8 mouse cellular contexts compared by ENCODE assay signal in the genomic region with DNA sequence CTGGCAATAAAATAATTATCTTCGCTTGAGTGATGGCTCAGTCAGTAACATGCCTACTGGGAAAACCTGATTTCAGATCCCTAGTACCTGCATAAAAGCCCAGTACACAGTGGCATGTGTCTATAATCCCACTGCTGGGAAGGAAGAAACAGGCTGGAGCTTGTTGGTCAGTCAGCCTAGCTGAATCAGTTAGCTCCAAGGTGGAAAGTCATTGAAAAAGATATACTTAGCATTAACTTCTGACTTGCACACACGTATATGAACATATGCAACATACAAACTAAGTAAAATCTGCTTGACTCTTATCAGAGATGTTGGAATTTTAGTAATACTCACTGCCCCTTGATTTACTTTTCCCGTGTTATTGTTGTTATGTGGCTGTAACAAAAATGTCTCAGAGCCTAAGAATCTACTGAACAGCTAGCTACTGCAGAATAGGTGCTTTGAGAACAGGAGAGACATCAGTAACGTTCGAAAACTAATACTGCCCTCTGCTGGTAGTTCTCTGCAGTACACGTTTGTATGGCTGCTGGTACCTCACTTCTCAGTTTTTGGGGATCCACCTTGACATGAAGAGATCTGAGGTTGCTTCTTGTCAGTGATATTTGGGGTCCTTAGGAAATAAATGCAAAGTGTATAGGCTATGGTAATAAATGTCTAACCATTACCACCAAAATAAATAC. TPM values are rescaled to one million over a fixed set of nuclear protein-coding genes. Genes with fewer than 3 reads are reported as not detected.
DNase-seq lines count a peak whose midpoint lies in the region; ATAC-seq and TF ChIP-seq lines count a peak whose summit lies in the region.

No protein-coding gene starts in this region.

- H3K79me2 ChIP-seq in heart, adult 2 months (replicated peaks; ENCODE audit: control insufficient read depth, insufficient read depth, low read length), result no peaks in the 10 kb centered on the region

- peak; percentile 85 for ATAC-seq in activated CD4-positive, CD25-positive, alpha-beta regulatory T cell, adult 4 months

- TF ChIP-seq POLR2A in heart, adult 2 months (IDR thresholded peaks at IDR 0.05; ENCODE audit: insufficient read depth, low read depth, low read length), result no peak

- H3K4me3 ChIP-seq in heart, adult 2 months, result no peak overlapping the region

- intact Hi-C loops in heart, adult 2 months (cut with DNase I), result loop anchor here (1.0 to 5.0 kb wide), 6 partner anchors 16 to 468 kb away; partner anchors contain the start of gene Hmcn1
- intact Hi-C loops in heart, postnatal 36 days (cut with DNase I), result loop anchor here (1.0 to 2.0 kb wide), 5 partner anchors 14 to 468 kb away; no protein-coding TSS in a partner anchor

- peaks cover 1% of the 10 kb centered on the region; the same call in 1 of the 2 replicates for H3K4me1 ChIP-seq in heart, adult 2 months (ENCODE audit: control insufficient read depth, insufficient read depth, low read length)

- H3K9ac ChIP-seq in heart, adult 2 months (ENCODE audit: low read depth, low read length), result no peak overlapping the region

- H3K36me3 ChIP-seq in heart, adult 2 months (ENCODE audit: control insufficient read depth, insufficient read depth, low read length), result no peaks in the 10 kb centered on the region

- H3K27ac ChIP-seq in heart, adult 2 months, result no peak overlapping the region

- 0 out of 2 replicates have a peak, but pooled peaks have one; percentile 99 for TF ChIP-seq CTCF in heart, adult 2 months (IDR thresholded peaks at IDR 0.05)

- WGBS in heart, adult 2 months, result 33% methylated on average over 6 of the region's 6 CpGs

- H3K27me3 ChIP-seq in heart, adult 2 months (ENCODE audit: control insufficient read depth, insufficient read depth, low read length), result no peaks in the 10 kb centered on the region

- peak in 1 of 2 experiments; percentile 25 for DNase-seq in heart, adult 2 months
- DNase-seq in heart, adult 11 months, result no peak
- DNase-seq in embryo, embryonic 11.5 days (ENCODE audit: low read depth, low spot score), result peak; percentile 54
- peak; percentile 59 to 66 for DNase-seq in heart, postnatal 36 days
- DNase-seq in layer of hippocampus, adult 8-10 months (ENCODE audit: low spot score in 2 of 2), result peak; percentile 27 to 73
- peak; percentile 89 for DNase-seq in lung, postnatal 36 days
- peak; percentile 47 for DNase-seq in right cerebral cortex, postnatal 14 days

- no peak for TF ChIP-seq EP300 in heart, adult 2 months (IDR thresholded peaks at IDR 0.05; ENCODE audit: insufficient read depth, low read depth, low read length)

RNA-seq across cellular contexts. Expression of gene Hmcn1, which starts 16.0 kb away (rescaled TPM):
- 10 to 100 TPM; 11.9 to 13.7 TPM for total RNA-seq in heart, adult 2 months (2021)
- polyA plus RNA-seq in heart, adult 2 months (2012; rRNA removed), result 23.5 and 24.5 TPM in 2 replicates
- not detected for polyA plus RNA-seq in activated CD4-positive, CD25-positive, alpha-beta regulatory T cell, adult 4 months (2017; shearing (Covaris generic))
- total RNA-seq in heart, postnatal 36 days (2021), result 10 to 100 TPM; 12.9 to 13.1 TPM
- 1 to 10 TPM; 1.3 to 4.3 (median 1.7) TPM for total RNA-seq in layer of hippocampus, adult 8-10 months (2022)
